Mouse (Mus musculus) gastrocnemius, adult 2 months (tissue): ENCODE measurements at regions not wholly inside any gene's neighbourhood (a gene's known extent, or its start where the extent isn't known, plus 50 kb on each side); places are given as distances from the start of the nearest gene placed in this dataset.
"Not testable (repeated sequence)": the region's sequence is repeated elsewhere in the genome, so short reads cannot be mapped to it uniquely, and the experiment has no call there.

Source experiments
- DNase-seq: peaks from one replicate; pipeline ENCODE4 v3.0.0; 2022
- H3K27ac ChIP-seq: fragments of 200-600 bp; 2 replicates; pipeline ENCODE4 v1.8.1; 2022; ENCODE audit warnings: mild to moderate bottlenecking
- H3K4me3 ChIP-seq: fragments of 200-600 bp; 2 replicates; pipeline ENCODE4 v1.8.1; 2022; ENCODE audit warnings: mild to moderate bottlenecking, moderate library complexity
- intact Hi-C: fragments of 180-260 bp; cut with DNase I; formaldehyde crosslinking; loops from one replicate; pipeline ENCODE4 v1.15.1; 2025

DNA sequence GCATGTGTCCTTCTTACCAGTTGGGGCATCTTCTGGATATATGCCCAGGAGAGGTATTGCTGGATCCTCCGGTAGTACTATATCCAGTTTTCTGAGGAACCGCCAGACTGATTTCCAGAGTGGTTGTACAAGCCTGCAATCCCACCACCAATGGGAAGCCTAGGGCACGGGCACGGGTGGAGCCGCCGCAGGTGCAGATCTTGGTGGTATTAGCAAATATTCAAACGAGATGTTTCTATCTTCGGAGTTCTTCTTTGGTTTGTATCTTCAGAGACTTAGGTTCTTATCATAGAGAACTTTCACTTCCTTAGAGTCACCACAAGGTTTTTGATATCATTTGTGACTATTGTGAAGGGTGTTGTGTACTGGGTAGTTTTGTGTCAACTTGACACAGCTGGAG is 103.1 kb downstream of the Btbd35f12 start:
- intact Hi-C loops, H3K4me3 ChIP-seq, H3K27ac ChIP-seq: not testable (repeated sequence)
- peak; percentile 44 for DNase-seq
